Mouse (Mus musculus) embryonic fibroblast, embryonic 13.5 days (primary cell): ENCODE results near the gene Setdb1.
A peak's percentile ranks its signal among the peaks of the same experiment; 100 is the strongest.

Source experiments
- CTCF ChIP-seq: IDR thresholded peaks from 2 replicates; pipeline ENCODE4 v1.5.1; 2011; ENCODE audit warnings: mild to moderate bottlenecking, control low read depth, low read length, moderate library complexity, borderline replicate concordance; ENCODE audit not compliant: insufficient read depth
- POLR2A ChIP-seq: IDR thresholded peaks from 2 replicates; pipeline ENCODE4 v1.6.1; 2011; ENCODE audit warnings: low read depth, mild to moderate bottlenecking, control low read depth, low read length, moderate library complexity

DNA sequence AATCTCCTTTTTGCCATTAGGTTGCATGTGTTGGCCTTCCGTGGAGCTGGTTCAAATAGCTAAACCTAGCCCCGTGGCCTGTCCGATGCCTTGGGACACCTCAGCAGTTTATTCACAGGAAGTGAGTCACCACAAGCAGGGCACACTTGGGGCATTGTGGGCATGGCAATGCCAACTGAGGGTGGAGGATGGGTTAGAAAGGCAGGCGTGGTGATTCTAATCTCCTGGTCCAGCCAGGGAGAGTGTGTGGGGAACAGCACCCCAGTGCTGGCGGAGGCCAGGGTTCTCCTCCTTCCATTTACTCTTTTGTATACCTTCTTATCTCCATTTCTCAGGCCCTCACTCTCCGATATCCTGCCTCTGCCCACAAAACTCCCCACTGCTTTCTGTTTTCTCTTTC lies 44.4 kb downstream of the Setdb1 start:
- TF ChIP-seq POLR2A: peak; percentile 13; the same call in 1 of the 2 replicates
- no peak for TF ChIP-seq CTCF
